Mouse (Mus musculus) cortical plate, adult 2 months (tissue): ENCODE measurements around the gene Gm21974.

Experiments
- CTCF ChIP-seq: fragments of 200-500 bp; IDR thresholded peaks from 2 replicates; pipeline ENCODE4 v1.5.1; 2011; ENCODE audit warnings: mild to moderate bottlenecking, control low read depth, low read length; ENCODE audit not compliant: insufficient read depth; ENCODE audit errors: extremely low read depth
- POLR2A ChIP-seq: fragments of 200-500 bp; IDR thresholded peaks from 2 replicates; pipeline ENCODE4 v1.6.1; 2011; ENCODE audit warnings: mild to moderate bottlenecking, low read length, control low read depth; ENCODE audit not compliant: insufficient read depth; ENCODE audit errors: extremely low read depth

GRCm38 (mm10) chr7:127912938-127913337, 17.7 kb upstream of the Gm21974 start:
- TF ChIP-seq CTCF (no peak), POLR2A (no peak)
